Mouse (Mus musculus): ENCODE measurements around the gene Nos3. TPM values are rescaled to one million over a fixed set of nuclear protein-coding genes. Genes with fewer than 3 reads are reported as not detected.

Nos3 gene
- total RNA-seq (2015; ENCODE audit: low replicate concordance): not detected in 2 replicates
- not detected in 2 replicates for total RNA-seq (2017; ENCODE audit: low replicate concordance)

- ATAC-seq (replicated peaks; ENCODE audit: low FRiP score, poor library complexity, severe bottlenecking): no peak
These were observed at the start of gene Nos3 for GRCm38 (mm10) chr5:24364508-24364907. TSS of gene Nos3 (plus strand) at chr5:24364810.

GRCm38 (mm10) chr5:24319776-24320466, 44.7 kb upstream of the Nos3 start:
- ATAC-seq (replicated peaks; ENCODE audit: low FRiP score, poor library complexity, severe bottlenecking): no peak

GRCm38 (mm10) chr5:24320467-24320813, 44.2 kb upstream of the Nos3 start:
- ATAC-seq (replicated peaks; ENCODE audit: low FRiP score, poor library complexity, severe bottlenecking): no peak

- ATAC-seq (replicated peaks; ENCODE audit: low FRiP score, poor library complexity, severe bottlenecking): no peak
These were observed 43.7 kb upstream of the Nos3 start for GRCm38 (mm10) chr5:24320894-24321293.

- no peak for ATAC-seq (replicated peaks; ENCODE audit: low FRiP score, poor library complexity, severe bottlenecking)
These were observed 42.6 kb upstream of the Nos3 start for GRCm38 (mm10) chr5:24321711-24322682.

GRCm38 (mm10) chr5:24325251-24325650, 39.4 kb upstream of the Nos3 start:
- no peak for ATAC-seq (replicated peaks; ENCODE audit: low FRiP score, poor library complexity, severe bottlenecking)

GRCm38 (mm10) chr5:24326166-24326841, 38.3 kb upstream of the Nos3 start:
- ATAC-seq (replicated peaks; ENCODE audit: low FRiP score, poor library complexity, severe bottlenecking): no peak

- no peak for ATAC-seq (replicated peaks; ENCODE audit: low FRiP score, poor library complexity, severe bottlenecking)
These were observed 37.7 kb upstream of the Nos3 start for GRCm38 (mm10) chr5:24326842-24327417.

- no peak for ATAC-seq (replicated peaks; ENCODE audit: low FRiP score, poor library complexity, severe bottlenecking)
These were observed 35.8 kb upstream of the Nos3 start for GRCm38 (mm10) chr5:24328813-24329211.

GRCm38 (mm10) chr5:24329212-24329964, 35.2 kb upstream of the Nos3 start:
- ATAC-seq (replicated peaks; ENCODE audit: low FRiP score, poor library complexity, severe bottlenecking): no peak

GRCm38 (mm10) chr5:24329965-24330298, 34.7 kb upstream of the Nos3 start:
- no peak for ATAC-seq (replicated peaks; ENCODE audit: low FRiP score, poor library complexity, severe bottlenecking)

GRCm38 (mm10) chr5:24332401-24332800, 32.2 kb upstream of the Nos3 start:
- ATAC-seq (replicated peaks; ENCODE audit: low FRiP score, poor library complexity, severe bottlenecking): no peak

- no peak for ATAC-seq (replicated peaks; ENCODE audit: low FRiP score, poor library complexity, severe bottlenecking)
These were observed 29.9 kb upstream of the Nos3 start for GRCm38 (mm10) chr5:24334749-24335148.

- ATAC-seq (replicated peaks; ENCODE audit: low FRiP score, poor library complexity, severe bottlenecking): no peak
These were observed 28.6 kb upstream of the Nos3 start for GRCm38 (mm10) chr5:24335888-24336511.

- no peak for ATAC-seq (replicated peaks; ENCODE audit: low FRiP score, poor library complexity, severe bottlenecking)
These were observed 27.2 kb upstream of the Nos3 start for GRCm38 (mm10) chr5:24337366-24337765.

GRCm38 (mm10) chr5:24337821-24338220, 26.8 kb upstream of the Nos3 start:
- no peak for ATAC-seq (replicated peaks; ENCODE audit: low FRiP score, poor library complexity, severe bottlenecking)

- ATAC-seq (replicated peaks; ENCODE audit: low FRiP score, poor library complexity, severe bottlenecking): no peak
These were observed 22.2 kb upstream of the Nos3 start for GRCm38 (mm10) chr5:24342205-24342963.

- no peak for ATAC-seq (replicated peaks; ENCODE audit: low FRiP score, poor library complexity, severe bottlenecking)
These were observed 21.6 kb upstream of the Nos3 start for GRCm38 (mm10) chr5:24342966-24343365.
